Mouse (Mus musculus) small intestine, adult 2 months (tissue): Measurements from ENCODE around the gene Itsn2.

ENCODE experiments used
- CTCF ChIP-seq: fragments of 200-500 bp; IDR thresholded peaks from 2 replicates; pipeline ENCODE4 v1.5.1; 2012; ENCODE audit warnings: low read depth, mild to moderate bottlenecking, control low read depth, inconsistent platforms, low read length, moderate library complexity, mixed read lengths; ENCODE audit not compliant: insufficient replicate concordance, insufficient read length; ENCODE audit errors: extremely low read depth
- POLR2A ChIP-seq: fragments of 200-500 bp; IDR thresholded peaks from 2 replicates; pipeline ENCODE4 v1.6.1; 2012; ENCODE audit warnings: low read depth, mild to moderate bottlenecking, control low read depth, inconsistent platforms, low read length, moderate library complexity

DNA sequence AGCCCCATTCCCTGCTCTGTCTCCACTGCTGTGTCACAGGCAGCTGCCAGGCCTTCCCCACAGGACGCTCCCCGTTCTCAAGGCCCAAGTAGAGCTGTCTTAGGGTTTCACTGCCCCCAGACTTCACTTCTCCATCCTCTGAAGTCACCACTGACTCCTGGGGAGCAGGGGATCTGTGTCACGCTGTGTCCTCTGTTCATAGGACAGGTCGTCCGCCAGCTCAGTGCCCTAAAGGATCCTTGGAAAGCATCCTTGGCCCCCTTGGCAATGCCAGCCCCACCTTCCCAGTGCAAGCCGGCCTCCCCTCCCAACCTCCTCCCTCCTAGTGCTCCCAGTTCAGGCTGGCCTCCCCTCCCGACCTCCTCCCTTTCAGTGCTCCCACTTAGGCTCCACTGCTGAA, 117.5 kb downstream of the Itsn2 start:
- TF ChIP-seq CTCF (no peak), POLR2A (no peak)
